Mouse (Mus musculus) C2C12 (cell line): ENCODE results near the gene Ddah1.

Source experiments
- CEBPB ChIP-seq: IDR thresholded peaks from one replicate; pipeline ENCODE4 v1.6.1; 2011; ENCODE audit warnings: low read depth, mild to moderate bottlenecking, control low read depth, moderate library complexity
- CTCF ChIP-seq: IDR thresholded peaks from one replicate; pipeline ENCODE4 v1.5.1; 2011; ENCODE audit not compliant: control insufficient read depth, insufficient read depth, insufficient read length
- MAX ChIP-seq: IDR thresholded peaks from one replicate; pipeline ENCODE4 v1.6.1; 2011; ENCODE audit warnings: mild to moderate bottlenecking, control low read depth
- MYOD1 ChIP-seq: IDR thresholded peaks from one replicate; pipeline ENCODE4 v1.6.1; 2011; ENCODE audit warnings: low read depth; ENCODE audit not compliant: control insufficient read depth, insufficient read length
- USF1 ChIP-seq: IDR thresholded peaks from one replicate; pipeline ENCODE4 v1.6.1; 2011; ENCODE audit warnings: low read depth, mild to moderate bottlenecking, control low read depth, moderate library complexity

DNA sequence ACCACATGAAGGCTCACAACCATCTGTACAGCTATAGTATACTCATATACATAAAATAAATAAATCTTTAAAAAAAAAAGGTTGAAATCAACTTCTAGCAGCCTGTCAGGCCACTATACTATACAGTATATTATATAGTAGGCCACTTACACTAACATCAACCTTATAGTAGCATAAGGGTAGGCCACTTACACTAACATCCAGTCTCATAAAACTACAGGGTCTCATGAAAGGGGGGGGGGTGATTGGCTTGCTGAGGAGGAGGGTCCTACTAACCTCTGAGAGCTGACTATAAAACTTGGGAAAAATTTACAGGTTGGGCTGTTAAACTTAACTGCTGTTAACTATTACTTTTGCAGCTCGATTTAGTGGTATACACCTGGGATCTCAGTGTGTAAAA is 121.9 kb downstream of the Ddah1 start:
- TF ChIP-seq CTCF (no peak), USF1 (no peak), MAX (no peak), MYOD1 (no peak), CEBPB (no peak)
